Mouse (Mus musculus) stomach, postnatal 0 days (tissue): ENCODE measurements at regions not wholly inside any gene's neighbourhood (a gene's known extent, or its start where the extent isn't known, plus 50 kb on each side); places are given as distances from the start of the nearest gene placed in this dataset.
A peak's percentile ranks its signal among the peaks of the same experiment; 100 is the strongest.

Experiments
- ATAC-seq: fragments of 200-750 bp; cut with Nextera tagmentation; 2 replicates; pipeline ENCODE4 v1.8.0; 2017; ENCODE audit not compliant: low FRiP score, low TSS enrichment
- DNase-seq: peaks from one replicate; pipeline ENCODE4 v3.0.0-alpha.2; 2016; ENCODE audit warnings: low spot score
- H3K27ac ChIP-seq: fragments of 300-500 bp; sonication (generic); replicated peaks from 2 replicates; pipeline ENCODE4 v1.5.1; 2014; ENCODE audit warnings: mild to moderate bottlenecking, control low read depth
- H3K27me3 ChIP-seq: fragments of 300-500 bp; sonication (generic); 2 replicates; pipeline ENCODE4 v1.6.1; 2014; ENCODE audit warnings: low read length; ENCODE audit not compliant: control insufficient read depth, insufficient read depth
- H3K36me3 ChIP-seq: fragments of 300-500 bp; sonication (generic); 2 replicates; pipeline ENCODE4 v1.6.1; 2014; ENCODE audit warnings: low read length, mixed read lengths; ENCODE audit not compliant: control insufficient read depth, insufficient read depth
- H3K4me1 ChIP-seq: fragments of 300-500 bp; sonication (generic); replicated peaks from 2 replicates; pipeline ENCODE4 v1.6.1; 2014; ENCODE audit warnings: antibody characterized with exemption; ENCODE audit not compliant: control insufficient read depth, insufficient read depth
- H3K4me2 ChIP-seq: fragments of 300-500 bp; sonication (generic); replicated peaks from 2 replicates; pipeline ENCODE4 v1.6.1; 2014; ENCODE audit warnings: low read depth, mild to moderate bottlenecking, control low read depth, moderate library complexity
- H3K4me3 ChIP-seq: fragments of 300-500 bp; sonication (generic); 2 replicates; pipeline ENCODE4 v1.5.1; 2014; ENCODE audit warnings: low read depth, low read length, control low read depth
- H3K9ac ChIP-seq: fragments of 300-500 bp; sonication (generic); 2 replicates; pipeline ENCODE4 v1.6.1; 2014; ENCODE audit warnings: mild to moderate bottlenecking, low read length, control low read depth, mixed read lengths
- H3K9me3 ChIP-seq: fragments of 300-500 bp; sonication (generic); 2 replicates; pipeline ENCODE4 v1.6.1; 2016; ENCODE audit warnings: low read length; ENCODE audit not compliant: control insufficient read depth
- CTCF ChIP-seq: IDR thresholded peaks from 2 replicates; pipeline ENCODE4 v1.5.1; 2016; ENCODE audit warnings: antibody characterized with exemption, low read depth, mild to moderate bottlenecking, moderate library complexity
- EP300 ChIP-seq: optimal IDR thresholded peaks from 2 replicates; pipeline ENCODE3; 2016; ENCODE audit warnings: antibody characterized with exemption
- WGBS: fragments of 180-500 bp; shearing (Covaris S2); extraction: QIAGEN DNeasy Blood & Tissue Kit; methylation state at CpG from one replicate; pipeline ENCODE4 v1.1.7; 2014; 5-methylcytosine and 5-hydroxymethylcytosine counted together

- H3K27ac ChIP-seq = no peak overlapping the region
- no peak overlapping the region for H3K4me3 ChIP-seq
- no peak for DNase-seq
- H3K36me3 ChIP-seq = no peaks in the 10 kb centered on the region
- H3K27me3 ChIP-seq = no peaks in the 10 kb centered on the region
- H3K9ac ChIP-seq = no peak overlapping the region
- WGBS = 72% methylated on average over 6 of the region's 6 CpGs
- TF ChIP-seq EP300 (no peak), CTCF (no peak)
- H3K4me1 ChIP-seq = no peaks in the 10 kb centered on the region
- H3K9me3 ChIP-seq = no peaks in the 10 kb centered on the region
- H3K4me2 ChIP-seq = no peak overlapping the region
- ATAC-seq = no peak
Observed at GRCm38 (mm10) chr13:25343309-25343708, 73.0 kb upstream of the Nrsn1 start.

- Histone ChIP-seq H3K4me2 (no peak overlapping the region), H3K4me3 (no peak overlapping the region), H3K36me3 (no peaks in the 10 kb centered on the region), H3K9me3 (no peaks in the 10 kb centered on the region), H3K27ac (no peak overlapping the region), H3K9ac (no peak overlapping the region), H3K27me3 (no peaks in the 10 kb centered on the region), H3K4me1 (no peaks in the 10 kb centered on the region)
- no peak for ATAC-seq
- DNase-seq = no peak
- WGBS = 80% methylated on average over 1 of the region's 1 CpGs
- TF ChIP-seq EP300 (no peak), CTCF (no peak)
Observed at GRCm38 (mm10) chr13:25341826-25342225, 71.5 kb upstream of the Nrsn1 start.

- WGBS = 94% methylated on average over 1 of the region's 1 CpGs
- Histone ChIP-seq H3K27ac (no peak overlapping the region), H3K36me3 (no peaks in the 10 kb centered on the region)
Observed at GRCm38 (mm10) chr13:25333803-25334202, 63.5 kb upstream of the Nrsn1 start.

More at GRCm38 (mm10) chr13:25333803-25334202, 63.5 kb upstream of the Nrsn1 start:
- Histone ChIP-seq H3K9ac (no peak overlapping the region), H3K9me3 (no peaks in the 10 kb centered on the region), H3K4me1 (no peaks in the 10 kb centered on the region), H3K4me2 (no peak overlapping the region), H3K27me3 (no peaks in the 10 kb centered on the region), H3K4me3 (no peak overlapping the region)
- TF ChIP-seq CTCF (peak; percentile 22; the same call in 1 of the 2 replicates), EP300 (no peak)
- DNase-seq (no peak), ATAC-seq (no peak)
